Mouse (Mus musculus) forebrain, embryonic 14.5 days (tissue): Measurements from ENCODE around the gene Zfp536. TPM values are rescaled to one million over a fixed set of nuclear protein-coding genes. Genes with fewer than 3 reads are reported as not detected.
"Not testable (repeated sequence)": the region's sequence is repeated elsewhere in the genome, so short reads cannot be mapped to it uniquely, and the experiment has no call there.

ENCODE experiments used
- ATAC-seq: fragments of 200-750 bp; cut with Nextera tagmentation; 2 replicates; pipeline ENCODE4 v1.8.0; 2017; ENCODE audit warnings: mild to moderate bottlenecking, moderate library complexity
- DNase-seq: peaks from one replicate; pipeline ENCODE4 v3.0.0-alpha.2; 2015; ENCODE audit warnings: low spot score
- H3K27ac ChIP-seq: fragments of 300-500 bp; sonication (generic); 2 replicates; pipeline ENCODE4 v1.5.1; 2014; ENCODE audit warnings: low read depth, mild to moderate bottlenecking, control low read depth, low read length, moderate library complexity
- H3K27me3 ChIP-seq: fragments of 300-500 bp; sonication (generic); replicated peaks from 2 replicates; pipeline ENCODE4 v1.6.1; 2014; ENCODE audit warnings: low read length, control low read depth, mixed read lengths; ENCODE audit not compliant: control insufficient read depth, insufficient read depth
- H3K36me3 ChIP-seq: fragments of 300-500 bp; sonication (generic); 2 replicates; pipeline ENCODE4 v1.6.1; 2014; ENCODE audit warnings: low read length, control low read depth; ENCODE audit not compliant: control insufficient read depth, insufficient read depth
- H3K4me1 ChIP-seq: fragments of 300-500 bp; sonication (generic); 2 replicates; pipeline ENCODE4 v1.6.1; 2014; ENCODE audit warnings: antibody characterized with exemption, low read length, control low read depth; ENCODE audit not compliant: control insufficient read depth, insufficient read depth
- H3K4me2 ChIP-seq: fragments of 300-500 bp; sonication (generic); 2 replicates; pipeline ENCODE4 v1.6.1; 2014; ENCODE audit warnings: mild to moderate bottlenecking, control low read depth, low read length
- H3K4me3 ChIP-seq: fragments of 300-500 bp; sonication (generic); 2 replicates; pipeline ENCODE4 v1.5.1; 2014; ENCODE audit warnings: low read depth, low read length, control low read depth
- H3K9ac ChIP-seq: fragments of 300-500 bp; sonication (generic); 2 replicates; pipeline ENCODE4 v1.6.1; 2014; ENCODE audit warnings: mild to moderate bottlenecking, low read length, control low read depth, moderate library complexity
- H3K9me3 ChIP-seq: fragments of 300-500 bp; sonication (generic); replicated peaks from 2 replicates; pipeline ENCODE4 v1.6.1; 2016; ENCODE audit warnings: low read length, control low read depth, mixed read lengths; ENCODE audit not compliant: control insufficient read depth
- WGBS: fragments of 180-500 bp; shearing (Covaris S2); extraction: QIAGEN DNeasy Blood & Tissue Kit; methylation state at CpG from one replicate; pipeline ENCODE4 v1.1.7; 2014; 5-methylcytosine and 5-hydroxymethylcytosine counted together
- polyA plus RNA-seq: library from polyadenylated mRNA; unstranded; fragments of >200 nt; fragmentation: Nextera tagmentation; extraction: Ambion mirVana; gene quantifications from 2 replicates; pipeline ENCODE4 v1.2.1, GENCODE M21; 2014

Gene Zfp536
- polyA plus RNA-seq, 1 experiment from 2014 or later, result 21.8 TPM

GRCm38 (mm10) chr7:37614381-37614780, 159.1 kb downstream of the Zfp536 start:
- Histone ChIP-seq H3K9me3 (no peaks in the 10 kb centered on the region), H3K27ac (no peak overlapping the region), H3K9ac (no peak overlapping the region), H3K4me3 (no peak overlapping the region), H3K4me1 (no peaks in the 10 kb centered on the region; the same call in 1 of the 2 replicates), H3K27me3 (no peaks in the 10 kb centered on the region), H3K36me3 (no peaks in the 10 kb centered on the region), H3K4me2 (no peak overlapping the region)
- 87% methylated on average over 10 of the region's 10 CpGs for WGBS
- ATAC-seq (no peak), DNase-seq (no peak)

DNA sequence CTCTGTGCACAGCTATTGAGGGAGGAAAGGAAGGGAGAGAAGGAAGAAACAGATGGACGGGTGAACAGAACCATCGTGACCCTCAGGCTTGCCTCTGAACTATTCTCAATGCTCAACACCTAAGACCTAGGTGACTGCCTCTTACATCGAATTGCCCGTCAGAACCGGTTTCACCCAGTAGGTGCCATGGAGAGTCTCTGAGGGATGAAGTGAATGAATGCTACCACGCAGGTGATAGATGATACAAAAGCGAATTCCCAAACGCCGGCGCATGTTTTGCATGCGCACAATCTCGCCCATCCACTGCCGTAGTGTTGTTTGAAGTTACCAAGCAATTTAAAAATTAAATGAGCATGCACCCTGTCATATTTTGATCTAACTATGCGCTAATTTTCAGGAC, 164.9 kb downstream of the Zfp536 start:
- 96% methylated on average over 14 of the region's 14 CpGs for WGBS
- H3K27me3 ChIP-seq, result no peaks in the 10 kb centered on the region
- H3K4me2 ChIP-seq, result no peak overlapping the region
- no peaks in the 10 kb centered on the region for H3K9me3 ChIP-seq
- no peak for DNase-seq
- no peak overlapping the region for H3K4me3 ChIP-seq
- no peaks in the 10 kb centered on the region for H3K36me3 ChIP-seq
- ATAC-seq, result no peak
- H3K27ac ChIP-seq, result no peak overlapping the region
- H3K9ac ChIP-seq, result no peak overlapping the region
- H3K4me1 ChIP-seq, result peaks cover 3% of the 10 kb centered on the region; the same call in 1 of the 2 replicates

DNA sequence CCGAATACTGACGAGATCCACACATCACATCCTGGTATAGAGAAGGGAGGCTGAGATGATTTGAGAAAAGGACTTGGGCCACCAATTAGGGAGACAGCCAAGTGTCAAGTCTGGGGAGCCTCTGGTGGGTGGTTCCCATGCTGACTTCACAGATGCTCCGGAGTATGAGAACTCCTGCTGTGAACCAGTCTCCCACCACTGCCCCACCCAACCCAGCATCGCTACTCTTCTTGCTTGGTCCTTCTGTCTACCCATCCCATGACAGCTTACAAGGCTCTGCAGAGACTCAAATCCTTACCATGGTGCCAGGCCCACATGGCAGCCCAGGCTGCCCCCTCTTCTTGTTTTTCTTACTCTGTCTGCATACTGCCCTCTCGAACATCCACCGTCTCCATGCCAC, 165.5 kb downstream of the Zfp536 start:
- Histone ChIP-seq H3K4me1 (peaks cover 7% of the 10 kb centered on the region), H3K27me3 (no peaks in the 10 kb centered on the region), H3K4me2 (no peak overlapping the region), H3K4me3 (no peak overlapping the region), H3K36me3 (no peaks in the 10 kb centered on the region), H3K27ac (no peak overlapping the region), H3K9ac (no peak overlapping the region), H3K9me3 (no peaks in the 10 kb centered on the region)
- WGBS, result 89% methylated on average over 6 of the region's 6 CpGs
- ATAC-seq (no peak), DNase-seq (no peak)

DNA sequence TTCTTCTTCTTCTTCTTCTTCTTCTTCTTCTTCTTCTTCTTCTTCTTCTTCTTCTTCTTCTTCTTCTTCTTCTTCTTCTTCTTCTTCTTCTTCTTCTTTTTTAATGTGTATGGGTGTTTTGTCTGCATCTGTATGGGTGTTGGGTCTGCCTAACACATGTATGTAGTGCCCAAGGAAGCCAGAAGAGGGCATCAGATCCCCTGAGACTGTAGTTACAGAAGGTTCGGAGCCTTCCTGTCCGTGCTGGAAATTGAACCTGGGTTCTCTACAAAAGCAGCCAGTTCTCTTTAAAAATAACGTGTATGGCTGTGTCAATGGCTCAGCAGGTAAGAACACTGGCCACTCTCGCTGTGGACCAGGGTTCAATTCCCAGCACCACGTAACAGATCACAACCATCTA, 167.0 kb downstream of the Zfp536 start:
- H3K9ac ChIP-seq, result no peak overlapping the region
- no peak overlapping the region for H3K4me3 ChIP-seq
- WGBS, result 83% methylated on average over 5 of the region's 5 CpGs
- H3K36me3 ChIP-seq, result no peaks in the 10 kb centered on the region
- no peak overlapping the region for H3K4me2 ChIP-seq
- H3K27ac ChIP-seq, result no peak overlapping the region
- DNase-seq, result no peak
- no peak for ATAC-seq
- no peaks in the 10 kb centered on the region for H3K27me3 ChIP-seq
- H3K4me1 ChIP-seq, result peaks cover 8% of the 10 kb centered on the region
- H3K9me3 ChIP-seq, result no peaks in the 10 kb centered on the region

DNA sequence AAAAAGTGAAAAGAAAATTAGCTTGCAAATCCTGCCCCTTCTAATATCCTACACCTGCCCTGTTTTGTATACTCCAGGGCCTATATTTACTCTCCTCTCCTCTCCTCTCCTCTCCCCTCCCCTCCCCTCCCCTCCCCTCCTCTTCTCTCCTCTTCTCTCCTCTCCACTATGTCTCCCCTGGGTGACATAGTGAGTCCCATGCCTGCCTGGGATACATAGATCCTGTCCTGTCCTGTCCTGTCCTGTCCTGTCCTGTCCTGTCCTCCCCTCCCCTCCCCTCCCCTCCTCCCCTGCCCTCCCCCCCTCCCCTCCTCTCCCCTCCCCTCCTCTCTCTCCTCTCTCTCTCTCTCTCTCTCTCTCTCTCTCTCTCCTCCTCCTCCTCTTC, 169.9 kb downstream of the Zfp536 start:
- ATAC-seq, H3K4me2 ChIP-seq, H3K9ac ChIP-seq, H3K27ac ChIP-seq, H3K9me3 ChIP-seq, H3K4me3 ChIP-seq, H3K36me3 ChIP-seq, DNase-seq, H3K27me3 ChIP-seq: not testable (repeated sequence)
- peaks cover 22% of the 10 kb centered on the region for H3K4me1 ChIP-seq

- WGBS, result 11% methylated on average over 9 of the region's 9 CpGs
- Histone ChIP-seq H3K9me3 (no peaks in the 10 kb centered on the region), H3K4me1 (peaks cover 22% of the 10 kb centered on the region), H3K9ac (no peak overlapping the region), H3K4me2 (no peak overlapping the region), H3K36me3 (no peaks in the 10 kb centered on the region), H3K27ac (no peak overlapping the region), H3K4me3 (no peak overlapping the region), H3K27me3 (no peaks in the 10 kb centered on the region)
- DNase-seq (no peak), ATAC-seq (no peak)
Measured at GRCm38 (mm10) chr7:37602871-37603524, 170.4 kb downstream of the Zfp536 start.

GRCm38 (mm10) chr7:37600318-37600717, 173.1 kb downstream of the Zfp536 start:
- Histone ChIP-seq H3K27me3 (no peaks in the 10 kb centered on the region), H3K4me1 (peaks cover 22% of the 10 kb centered on the region), H3K27ac (no peak overlapping the region), H3K9me3 (no peaks in the 10 kb centered on the region), H3K4me3 (no peak overlapping the region), H3K9ac (no peak overlapping the region), H3K36me3 (no peaks in the 10 kb centered on the region), H3K4me2 (no peak overlapping the region)
- DNase-seq (peak; percentile 63), ATAC-seq (no peak)
- WGBS, result 7% methylated on average over 4 of the region's 4 CpGs

GRCm38 (mm10) chr7:37594211-37595030, 179.0 kb downstream of the Zfp536 start:
- H3K9me3 ChIP-seq, result no peaks in the 10 kb centered on the region
- H3K4me1 ChIP-seq, result peaks cover 5% of the 10 kb centered on the region; the same call in 1 of the 2 replicates
- peak; percentile 46; the same call in 1 of the 2 replicates for ATAC-seq
- no peaks in the 10 kb centered on the region for H3K27me3 ChIP-seq
- H3K4me3 ChIP-seq, result no peak overlapping the region
- peak; percentile 47 for DNase-seq
- H3K27ac ChIP-seq, result no peak overlapping the region
- WGBS, result 52% methylated on average over 12 of the region's 12 CpGs
- H3K4me2 ChIP-seq, result no peak overlapping the region
- no peak overlapping the region for H3K9ac ChIP-seq
- no peaks in the 10 kb centered on the region for H3K36me3 ChIP-seq

DNA sequence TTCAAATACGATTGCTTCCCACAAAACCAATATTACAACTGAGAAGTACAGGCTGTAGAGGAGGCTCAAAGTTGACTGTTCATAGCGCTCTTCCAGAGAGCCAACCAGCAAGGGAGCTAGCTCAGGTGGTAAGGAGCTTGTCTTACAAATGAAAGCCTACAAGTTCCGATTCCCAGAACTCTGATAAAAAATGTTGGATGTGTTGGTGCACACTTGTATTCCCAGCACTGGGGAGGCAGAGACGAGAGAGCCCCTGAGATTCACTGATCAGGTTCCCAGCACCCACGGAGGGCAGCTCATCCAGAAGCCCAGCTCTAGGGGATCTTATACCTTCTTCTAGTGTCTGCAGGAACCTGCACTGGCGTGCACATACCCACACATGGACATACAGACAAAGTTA, 179.9 kb downstream of the Zfp536 start:
- Histone ChIP-seq H3K4me1 (peaks cover 7% of the 10 kb centered on the region; the same call in 1 of the 2 replicates), H3K4me3 (no peak overlapping the region), H3K4me2 (no peak overlapping the region), H3K9ac (no peak overlapping the region), H3K9me3 (no peaks in the 10 kb centered on the region), H3K36me3 (no peaks in the 10 kb centered on the region), H3K27ac (no peak overlapping the region), H3K27me3 (no peaks in the 10 kb centered on the region)
- ATAC-seq (no peak), DNase-seq (no peak)
- 96% methylated on average over 6 of the region's 6 CpGs for WGBS
